Mouse (Mus musculus) limb, embryonic 12.5 days (tissue): ENCODE measurements around the gene Tbc1d25. TPM values are rescaled to one million over a fixed set of nuclear protein-coding genes. Genes with fewer than 3 reads are reported as not detected.
A peak's percentile ranks its signal among the peaks of the same experiment; 100 is the strongest.

ENCODE experiments used
- ATAC-seq: fragments of 200-750 bp; cut with Nextera tagmentation; 2 replicates; pipeline ENCODE4 v1.8.0; 2017; ENCODE audit warnings: low read depth, moderate TSS enrichment; ENCODE audit not compliant: insufficient number of reproducible peaks, insufficient read depth, low FRiP score, low TSS enrichment
- H3K27ac ChIP-seq: fragments of 300-500 bp; sonication (generic); 2 replicates; pipeline ENCODE4 v1.5.1; 2016; ENCODE audit warnings: mild to moderate bottlenecking, moderate library complexity
- H3K27me3 ChIP-seq: fragments of 300-500 bp; sonication (generic); 2 replicates; pipeline ENCODE4 v1.6.1; 2016; ENCODE audit warnings: mild to moderate bottlenecking, moderate library complexity
- H3K36me3 ChIP-seq: fragments of 300-500 bp; sonication (generic); 2 replicates; pipeline ENCODE4 v1.6.1; 2016; ENCODE audit warnings: mild to moderate bottlenecking, moderate library complexity
- H3K4me1 ChIP-seq: fragments of 300-500 bp; sonication (generic); replicated peaks from 2 replicates; pipeline ENCODE4 v1.6.1; 2016
- H3K4me2 ChIP-seq: fragments of 300-500 bp; sonication (generic); 2 replicates; pipeline ENCODE4 v1.6.1; 2016; ENCODE audit warnings: mild to moderate bottlenecking, moderate library complexity
- H3K4me3 ChIP-seq: fragments of 300-500 bp; sonication (generic); replicated peaks from 2 replicates; pipeline ENCODE4 v1.5.1; 2016; ENCODE audit warnings: mild to moderate bottlenecking
- H3K9ac ChIP-seq: fragments of 300-500 bp; sonication (generic); replicated peaks from 2 replicates; pipeline ENCODE4 v1.6.1; 2016; ENCODE audit warnings: mild to moderate bottlenecking, moderate library complexity
- H3K9me3 ChIP-seq: fragments of 300-500 bp; sonication (generic); 2 replicates; pipeline ENCODE4 v1.6.1; 2016; ENCODE audit warnings: mild to moderate bottlenecking, moderate library complexity
- WGBS: fragments of 180-500 bp; shearing (Covaris S2); methylation state at CpG from one replicate; pipeline ENCODE4 v1.1.7; 2016; 5-methylcytosine and 5-hydroxymethylcytosine counted together
- polyA plus RNA-seq: library from polyadenylated mRNA; unstranded; fragments of >200 nt; fragmentation: Nextera tagmentation; extraction: Ambion mirVana; gene quantifications from 2 replicates; pipeline ENCODE4 v1.2.1, GENCODE M21; 2016

The Tbc1d25 gene
- polyA plus RNA-seq = 13.8 and 14.6 TPM in 2 replicates

GRCm38 (mm10) chrX:8175504-8176385 lies at the start of gene Tbc1d25:
Tbc1d25 (minus strand) TSS chrX:8176181.
- Histone ChIP-seq H3K4me1 (no peaks in the 10 kb centered on the region), H3K27me3 (no peaks in the 10 kb centered on the region), H3K9ac (peak within 1 kb of the TSS; percentile 54), H3K27ac (0 out of 2 replicates have a peak within 1 kb of the TSS, but pooled peaks have one; percentile 41), H3K4me3 (peak within 1 kb of the TSS; percentile 56), H3K4me2 (peak within 1 kb of the TSS; percentile 53), H3K36me3 (peaks cover 8% of the 10 kb centered on the region; the same call in 1 of the 2 replicates), H3K9me3 (no peaks in the 10 kb centered on the region)
- WGBS = 12% methylated on average over 56 of the region's 56 CpGs
- ATAC-seq = peak; percentile 92

GRCm38 (mm10) chrX:8223473-8223872 lies 47.5 kb upstream of the Tbc1d25 start:
- no peaks in the 10 kb centered on the region for H3K27me3 ChIP-seq
- H3K4me3 ChIP-seq = no peak overlapping the region
- H3K4me2 ChIP-seq = no peak overlapping the region
- ATAC-seq = no peak
- no peak overlapping the region for H3K27ac ChIP-seq
- 0 out of 2 replicates have a peak, but pooled peaks cover 2% of the 10 kb centered on the region for H3K9me3 ChIP-seq
- no peaks in the 10 kb centered on the region for H3K36me3 ChIP-seq
- H3K9ac ChIP-seq = no peak overlapping the region
- WGBS = 91% methylated on average over 7 of the region's 7 CpGs
- H3K4me1 ChIP-seq = no peaks in the 10 kb centered on the region

DNA sequence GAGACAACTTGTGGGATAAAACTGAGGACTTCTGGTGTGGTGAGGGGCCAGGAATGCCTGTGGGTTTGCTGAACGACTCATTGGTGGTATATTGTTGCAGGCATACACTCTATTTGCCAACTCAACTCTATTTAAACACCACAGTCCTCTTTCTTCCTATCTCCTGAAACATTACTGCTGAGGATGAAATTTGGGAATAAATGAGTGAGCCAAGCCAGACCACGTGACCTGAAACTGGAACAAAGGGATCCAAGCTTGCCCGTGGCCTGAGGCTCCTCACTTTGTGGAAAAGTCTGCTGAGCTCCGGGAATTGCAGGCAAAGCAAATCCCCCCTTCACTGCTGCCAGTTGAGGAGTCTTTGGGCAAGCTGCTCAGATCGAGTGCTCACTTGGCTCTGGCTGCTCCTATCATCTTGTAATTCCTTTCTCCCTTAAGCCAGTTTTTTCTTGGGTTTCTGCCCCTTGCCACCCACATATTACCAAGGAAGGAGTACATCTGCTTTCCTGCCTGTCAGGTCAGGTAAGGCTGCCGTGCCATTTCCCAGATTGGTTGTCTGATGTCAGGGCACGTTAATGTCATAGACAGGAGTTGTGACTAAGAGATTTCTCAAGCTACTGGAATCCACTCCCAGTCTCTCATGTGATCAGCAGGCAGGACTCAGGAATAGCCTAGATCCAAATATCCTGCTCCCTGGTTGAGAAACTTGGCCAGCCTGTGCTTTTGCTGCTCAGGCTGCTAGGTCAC lies 46.9 kb upstream of the Tbc1d25 start:
- WGBS = 63% methylated on average over 7 of the region's 7 CpGs
- no peak overlapping the region for H3K4me2 ChIP-seq
- no peaks in the 10 kb centered on the region for H3K36me3 ChIP-seq
- H3K9ac ChIP-seq = no peak overlapping the region
- no peak for ATAC-seq
- no peak overlapping the region for H3K4me3 ChIP-seq
- H3K9me3 ChIP-seq = 0 out of 2 replicates have a peak, but pooled peaks cover 2% of the 10 kb centered on the region
- H3K27me3 ChIP-seq = no peaks in the 10 kb centered on the region
- H3K4me1 ChIP-seq = no peaks in the 10 kb centered on the region
- no peak overlapping the region for H3K27ac ChIP-seq

DNA sequence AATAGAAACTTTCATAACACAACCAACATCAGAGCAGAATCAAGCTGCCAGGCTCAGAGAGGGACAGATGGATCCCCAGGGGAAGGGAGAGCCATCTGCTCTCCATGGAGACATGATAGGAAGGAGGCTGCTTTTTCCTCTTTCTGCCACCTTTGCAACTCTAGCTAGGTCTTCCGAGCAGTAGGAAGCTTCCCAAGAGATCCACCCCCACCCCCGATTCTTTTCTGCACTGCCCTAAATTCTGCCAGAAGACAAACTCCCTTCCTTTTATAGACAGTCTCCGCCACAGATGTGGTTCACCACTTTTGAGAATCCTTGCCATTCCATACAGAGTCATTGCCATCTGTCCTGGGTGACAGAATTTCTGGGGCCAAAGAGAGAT lies 46.3 kb upstream of the Tbc1d25 start:
- no peaks in the 10 kb centered on the region for H3K4me1 ChIP-seq
- WGBS = 76% methylated on average over 3 of the region's 3 CpGs
- H3K27ac ChIP-seq = no peak overlapping the region
- no peaks in the 10 kb centered on the region for H3K36me3 ChIP-seq
- H3K27me3 ChIP-seq = no peaks in the 10 kb centered on the region
- H3K9ac ChIP-seq = no peak overlapping the region
- no peak overlapping the region for H3K4me2 ChIP-seq
- H3K9me3 ChIP-seq = 0 out of 2 replicates have a peak, but pooled peaks cover 2% of the 10 kb centered on the region
- no peak for ATAC-seq
- H3K4me3 ChIP-seq = no peak overlapping the region

DNA sequence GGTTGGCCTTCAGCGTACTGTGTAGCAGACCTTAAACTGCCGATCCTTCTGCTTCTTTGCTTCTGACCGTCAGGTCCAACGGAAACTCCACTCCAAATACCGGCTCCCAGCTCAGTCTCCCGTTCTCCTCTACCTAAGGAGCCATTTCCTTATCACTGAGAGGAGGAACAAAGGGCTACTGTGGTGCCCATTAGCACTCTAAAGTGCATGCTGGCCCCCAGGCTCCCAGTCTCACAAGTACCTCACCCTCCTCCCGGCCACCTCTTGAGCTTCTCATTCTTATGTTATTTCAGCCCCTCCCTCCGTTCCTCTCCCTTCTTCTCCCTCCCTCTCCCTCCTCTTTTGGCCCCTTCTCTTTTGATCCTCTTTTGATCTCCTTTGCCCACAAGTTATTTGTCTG lies 43.7 kb upstream of the Tbc1d25 start:
- Histone ChIP-seq H3K27ac (no peak overlapping the region), H3K4me3 (no peak overlapping the region), H3K27me3 (no peaks in the 10 kb centered on the region), H3K4me2 (no peak overlapping the region), H3K9ac (no peak overlapping the region), H3K4me1 (no peaks in the 10 kb centered on the region), H3K9me3 (no peaks in the 10 kb centered on the region), H3K36me3 (no peaks in the 10 kb centered on the region)
- ATAC-seq = no peak
- whole genome bisulfite sequencing = 29% methylated on average over 8 of the region's 8 CpGs

DNA sequence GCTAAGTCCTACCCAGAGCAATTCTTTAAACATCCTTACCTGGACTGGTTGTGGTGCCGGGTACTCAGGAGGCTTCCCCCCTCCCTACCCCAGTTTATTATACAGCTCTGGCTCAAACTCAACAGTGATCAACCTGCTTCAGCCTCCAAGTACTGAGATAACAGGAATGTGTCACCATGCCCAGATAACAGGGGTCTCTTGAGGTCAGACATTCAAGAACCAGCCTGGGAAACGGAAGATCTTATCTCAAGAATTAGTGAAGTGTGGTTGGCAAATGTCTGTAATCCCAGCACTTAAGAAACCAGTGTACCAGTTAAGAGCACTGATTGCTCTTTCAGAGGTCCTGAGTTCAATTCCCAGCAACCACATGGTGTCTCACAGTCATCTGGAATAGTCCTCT lies 42.1 kb upstream of the Tbc1d25 start:
- Histone ChIP-seq H3K9ac (no peak overlapping the region), H3K4me2 (no peak overlapping the region), H3K4me3 (no peak overlapping the region), H3K27ac (no peak overlapping the region), H3K27me3 (no peaks in the 10 kb centered on the region), H3K9me3 (no peaks in the 10 kb centered on the region), H3K36me3 (no peaks in the 10 kb centered on the region), H3K4me1 (no peaks in the 10 kb centered on the region)
- ATAC-seq = no peak
- WGBS = 63% methylated on average over 2 of the region's 2 CpGs

- Histone ChIP-seq H3K4me3 (no peak overlapping the region), H3K9me3 (no peaks in the 10 kb centered on the region), H3K27me3 (no peaks in the 10 kb centered on the region), H3K9ac (no peak overlapping the region), H3K36me3 (no peaks in the 10 kb centered on the region), H3K4me1 (no peaks in the 10 kb centered on the region), H3K27ac (no peak overlapping the region), H3K4me2 (no peak overlapping the region)
- ATAC-seq = no peak
- 34% methylated on average over 6 of the region's 6 CpGs for WGBS
Measured at GRCm38 (mm10) chrX:8217383-8217782, 41.4 kb upstream of the Tbc1d25 start.

GRCm38 (mm10) chrX:8211490-8212207 lies 35.7 kb upstream of the Tbc1d25 start:
- no peak overlapping the region for H3K27ac ChIP-seq
- no peak for ATAC-seq
- H3K9me3 ChIP-seq = no peaks in the 10 kb centered on the region
- no peaks in the 10 kb centered on the region for H3K27me3 ChIP-seq
- 82% methylated on average over 7 of the region's 7 CpGs for WGBS
- no peak overlapping the region for H3K4me2 ChIP-seq
- no peak overlapping the region for H3K4me3 ChIP-seq
- H3K36me3 ChIP-seq = no peaks in the 10 kb centered on the region
- no peaks in the 10 kb centered on the region for H3K4me1 ChIP-seq
- H3K9ac ChIP-seq = no peak overlapping the region

GRCm38 (mm10) chrX:8209720-8210119 lies 33.7 kb upstream of the Tbc1d25 start:
- Histone ChIP-seq H3K36me3 (no peaks in the 10 kb centered on the region), H3K4me2 (no peak overlapping the region), H3K27ac (no peak overlapping the region), H3K9me3 (no peaks in the 10 kb centered on the region), H3K4me3 (no peak overlapping the region), H3K27me3 (no peaks in the 10 kb centered on the region), H3K4me1 (no peaks in the 10 kb centered on the region), H3K9ac (no peak overlapping the region)
- WGBS = 79% methylated on average over 2 of the region's 2 CpGs
- ATAC-seq = no peak

DNA sequence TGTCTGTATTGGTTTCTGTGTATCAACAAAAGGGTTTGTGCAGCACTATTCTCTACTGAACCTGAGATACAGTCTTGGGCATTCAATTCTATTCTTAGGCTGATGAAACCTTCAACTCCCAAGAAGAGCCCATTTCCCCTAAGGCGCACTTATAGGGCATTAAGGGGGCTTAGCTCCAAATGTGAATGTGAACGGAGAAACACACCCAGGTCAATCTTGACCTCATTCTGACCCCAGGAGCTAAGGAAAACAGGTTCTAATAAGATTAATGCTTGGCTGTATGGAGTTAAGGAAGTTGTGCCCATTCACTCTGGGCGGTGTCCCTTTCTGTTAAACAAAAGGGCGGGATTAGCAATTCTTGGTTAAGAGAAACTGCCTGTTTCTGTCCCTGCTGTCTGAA lies 31.2 kb upstream of the Tbc1d25 start:
- H3K36me3 ChIP-seq = no peaks in the 10 kb centered on the region
- ATAC-seq = no peak
- H3K27ac ChIP-seq = no peak overlapping the region
- no peaks in the 10 kb centered on the region for H3K27me3 ChIP-seq
- no peak overlapping the region for H3K4me3 ChIP-seq
- H3K9ac ChIP-seq = no peak overlapping the region
- WGBS = 38% methylated on average over 4 of the region's 4 CpGs
- H3K4me2 ChIP-seq = no peak overlapping the region
- H3K9me3 ChIP-seq = no peaks in the 10 kb centered on the region
- no peaks in the 10 kb centered on the region for H3K4me1 ChIP-seq

GRCm38 (mm10) chrX:8206694-8207197 lies 30.8 kb upstream of the Tbc1d25 start:
- ATAC-seq = no peak
- WGBS = 16% methylated on average over 11 of the region's 11 CpGs
- H3K4me1 ChIP-seq = no peaks in the 10 kb centered on the region
- peak overlapping the region; percentile 52 for H3K4me3 ChIP-seq
- no peak overlapping the region for H3K27ac ChIP-seq
- no peaks in the 10 kb centered on the region for H3K27me3 ChIP-seq
- no peak overlapping the region for H3K9ac ChIP-seq
- no peaks in the 10 kb centered on the region for H3K36me3 ChIP-seq
- H3K9me3 ChIP-seq = no peaks in the 10 kb centered on the region
- peak overlapping the region; percentile 56 for H3K4me2 ChIP-seq
